Mouse (Mus musculus): ENCODE measurements around the gene Thrb.
A peak's percentile ranks its signal among the peaks of the same experiment; 100 is the strongest.

Gene Thrb

GRCm38 (mm10) chr14:17719494-17719893 lies 59.4 kb downstream of the Thrb start:
- no peak for DNase-seq

- DNase-seq, result no peak
These were observed 62.9 kb downstream of the Thrb start for GRCm38 (mm10) chr14:17722824-17723445.

- no peak for DNase-seq
These were observed 64.5 kb downstream of the Thrb start for GRCm38 (mm10) chr14:17724577-17724976.

- DNase-seq, result no peak
These were observed 66.8 kb downstream of the Thrb start for GRCm38 (mm10) chr14:17726906-17727305.

- no peak for DNase-seq
These were observed 67.8 kb downstream of the Thrb start for GRCm38 (mm10) chr14:17727878-17728277.

GRCm38 (mm10) chr14:17728889-17729288 lies 68.8 kb downstream of the Thrb start:
- no peak for DNase-seq

GRCm38 (mm10) chr14:17731020-17731419 lies 71.0 kb downstream of the Thrb start:
- no peak for DNase-seq

- DNase-seq, result no peak
These were observed 73.2 kb downstream of the Thrb start for GRCm38 (mm10) chr14:17733077-17733778.

GRCm38 (mm10) chr14:17733779-17734137 lies 73.7 kb downstream of the Thrb start:
- no peak for DNase-seq

GRCm38 (mm10) chr14:17735440-17735839 lies 75.4 kb downstream of the Thrb start:
- DNase-seq, result no peak

- no peak for DNase-seq
These were observed 80.8 kb downstream of the Thrb start for GRCm38 (mm10) chr14:17740903-17741302.

- DNase-seq, result no peak
These were observed 82.2 kb downstream of the Thrb start for GRCm38 (mm10) chr14:17742264-17742663.

GRCm38 (mm10) chr14:17742902-17743712 lies 83.0 kb downstream of the Thrb start:
- no peak for DNase-seq

GRCm38 (mm10) chr14:17743713-17744158 lies 83.7 kb downstream of the Thrb start:
- DNase-seq, result no peak

- no peak for DNase-seq
These were observed 87.9 kb downstream of the Thrb start for GRCm38 (mm10) chr14:17747922-17748321.

- no peak for DNase-seq
These were observed 88.9 kb downstream of the Thrb start for GRCm38 (mm10) chr14:17748945-17749344.

GRCm38 (mm10) chr14:17751911-17752310 lies 91.8 kb downstream of the Thrb start:
- DNase-seq, result no peak

- no peak for DNase-seq
These were observed 93.4 kb downstream of the Thrb start for GRCm38 (mm10) chr14:17753429-17753828.

GRCm38 (mm10) chr14:17756732-17757131 lies 96.7 kb downstream of the Thrb start:
- DNase-seq, result no peak

GRCm38 (mm10) chr14:17767987-17768386 lies 107.9 kb downstream of the Thrb start:
- DNase-seq, result no peak

GRCm38 (mm10) chr14:17774404-17774803 lies 114.3 kb downstream of the Thrb start:
- DNase-seq, result peak in 1 of 2 experiments; percentile 7

GRCm38 (mm10) chr14:17781921-17782320 lies 121.9 kb downstream of the Thrb start:
- DNase-seq, result no peak

- DNase-seq, result no peak
These were observed 124.2 kb downstream of the Thrb start for GRCm38 (mm10) chr14:17784207-17784806.
